Mouse (Mus musculus) T-helper 1 cell (primary cell): ENCODE measurements around the gene Plin2.
"Not testable (repeated sequence)": the region's sequence is repeated elsewhere in the genome, so short reads cannot be mapped to it uniquely, and the experiment has no call there.

ENCODE experiments used
- in situ Hi-C: fragments of 300-600 bp; cut with MboI, MseI; formaldehyde crosslinking; loops from one replicate; pipeline ENCODE4 v1.15.1; 2025; ENCODE audit warnings: high pct_unique_total_duplicates

The Plin2 gene

GRCm38 (mm10) chr4:86684806-86685205 lies 14.9 kb upstream of the Plin2 start:
- in situ Hi-C loops, result loop anchor here (5.0 kb wide), 2 partner anchors 33 to 108 kb away; partner anchors contain the start of gene Rraga

GRCm38 (mm10) chr4:86683746-86684145 lies 13.9 kb upstream of the Plin2 start:
- in situ Hi-C loops, result no loop called here

DNA sequence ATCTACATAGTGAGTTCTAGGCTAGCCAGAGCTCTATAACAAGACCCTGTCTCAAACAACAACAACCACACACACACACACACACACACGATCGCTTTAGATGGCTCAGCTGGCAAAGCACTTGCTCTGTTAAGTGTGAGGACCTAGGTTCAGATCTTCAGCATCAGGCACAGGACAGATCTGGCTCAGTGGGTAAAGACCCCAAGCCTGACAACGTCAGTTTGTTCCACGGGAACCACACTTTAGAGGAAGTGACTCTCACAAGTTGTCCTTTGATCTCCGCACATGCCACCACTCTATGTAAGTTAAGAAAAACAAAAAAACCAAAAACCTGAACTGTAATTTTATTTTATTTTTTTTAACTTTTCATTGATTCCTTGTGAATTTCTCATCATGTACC lies 13.4 kb upstream of the Plin2 start:
- in situ Hi-C loops, result no loop called here

DNA sequence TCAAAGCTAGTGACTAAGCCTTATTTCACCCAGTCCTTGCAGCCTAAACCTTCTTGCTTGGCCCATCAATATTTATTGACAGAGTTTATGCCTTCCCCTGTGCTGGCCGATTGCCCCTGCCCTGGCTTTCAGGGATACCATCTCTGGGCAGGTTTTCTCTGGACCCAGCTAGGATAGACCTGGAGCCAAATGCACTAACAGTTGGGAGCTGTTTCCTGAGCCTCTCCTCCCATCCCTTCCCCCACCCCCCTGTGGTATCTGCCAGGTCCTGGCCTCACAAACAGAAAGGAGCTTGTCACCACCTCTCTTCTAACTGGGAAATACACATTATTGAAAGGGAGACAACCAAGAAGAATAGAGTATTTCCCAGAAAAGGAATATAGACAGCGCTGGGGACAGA lies 12.0 kb upstream of the Plin2 start:
- in situ Hi-C loops, result no loop called here

DNA sequence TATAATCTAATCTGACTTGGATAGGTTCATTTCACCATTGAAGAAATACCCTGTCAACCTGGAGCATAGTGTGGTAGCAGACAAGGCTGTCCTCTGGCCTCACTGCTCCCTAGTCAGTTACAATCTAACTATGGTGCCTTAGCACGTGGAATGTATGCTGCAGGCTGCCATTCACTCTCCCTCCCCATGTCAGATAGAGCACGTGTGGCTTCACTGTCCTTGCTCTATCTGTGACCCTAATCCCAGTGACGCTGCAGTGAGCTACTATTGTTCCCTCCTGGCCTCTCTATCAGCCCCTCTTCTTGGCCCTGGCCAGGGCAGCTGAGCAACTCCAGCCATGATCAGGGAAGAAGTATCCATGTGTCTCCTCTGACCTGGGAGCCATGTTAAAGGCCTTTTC lies 11.6 kb upstream of the Plin2 start:
- in situ Hi-C loops, result no loop called here

DNA sequence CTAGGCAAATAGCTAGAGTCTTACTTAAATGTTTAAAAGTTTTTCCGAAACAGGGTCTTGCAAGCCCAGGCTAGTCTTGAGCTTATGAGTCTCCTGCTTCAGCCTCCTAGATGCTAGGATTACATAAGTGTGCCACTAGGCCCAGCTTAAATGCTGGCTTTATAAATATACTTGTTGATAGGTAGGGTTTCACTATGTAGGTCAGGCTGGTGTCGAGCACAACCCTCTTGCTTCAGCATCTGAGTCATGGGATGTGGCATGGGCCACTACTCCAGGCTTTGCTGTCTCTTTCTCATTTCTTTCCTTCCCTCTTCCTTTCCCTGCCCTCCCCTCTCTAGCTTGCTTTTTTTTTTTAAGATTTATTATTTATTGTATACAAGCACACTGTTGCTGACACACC lies 9.8 kb upstream of the Plin2 start:
- in situ Hi-C loops, result no loop called here

GRCm38 (mm10) chr4:86676756-86677155 lies 6.9 kb upstream of the Plin2 start:
- in situ Hi-C loops, result no loop called here

DNA sequence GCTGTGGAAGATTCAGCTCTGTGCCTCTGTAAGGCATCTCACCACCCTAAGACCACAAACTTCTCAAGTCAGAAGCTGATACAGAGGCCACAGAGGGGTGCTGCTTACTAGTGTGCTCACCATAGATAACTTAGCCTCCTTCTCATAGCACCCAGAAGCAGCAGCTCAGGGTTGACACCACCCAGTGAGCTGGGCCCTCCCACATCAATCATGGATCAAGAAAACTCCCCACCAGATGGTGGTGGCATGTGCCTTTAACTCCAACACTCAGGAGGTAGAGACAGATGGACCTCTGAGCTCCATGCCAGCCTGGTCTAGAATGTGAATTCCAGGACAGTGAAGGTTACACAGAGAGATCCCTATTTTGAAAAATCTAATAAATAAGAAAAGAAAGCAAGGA lies 4.9 kb upstream of the Plin2 start:
- in situ Hi-C loops, result not testable (repeated sequence)

DNA sequence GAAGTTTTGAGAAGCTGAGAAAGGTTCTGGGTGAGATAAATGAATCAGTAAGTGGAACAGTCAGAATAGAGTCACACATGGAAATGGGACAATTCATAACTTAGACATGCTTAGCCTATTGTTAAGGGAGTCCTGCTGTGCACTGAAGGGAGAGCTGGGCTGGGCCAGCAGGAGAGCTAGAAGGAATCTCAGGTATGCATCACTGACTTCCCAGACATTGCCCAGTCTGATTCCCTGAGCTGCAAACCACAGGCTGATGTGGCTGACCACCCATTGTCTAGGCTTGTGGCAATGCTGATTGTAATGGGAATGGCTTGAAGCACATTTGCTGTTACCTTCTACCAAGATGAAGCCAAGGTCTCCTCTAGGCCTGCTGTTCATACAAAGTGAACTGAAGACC lies 4.3 kb upstream of the Plin2 start:
- in situ Hi-C loops, result not testable (repeated sequence)

GRCm38 (mm10) chr4:86672450-86672849 lies 2.6 kb upstream of the Plin2 start:
- in situ Hi-C loops, result no loop called here

DNA sequence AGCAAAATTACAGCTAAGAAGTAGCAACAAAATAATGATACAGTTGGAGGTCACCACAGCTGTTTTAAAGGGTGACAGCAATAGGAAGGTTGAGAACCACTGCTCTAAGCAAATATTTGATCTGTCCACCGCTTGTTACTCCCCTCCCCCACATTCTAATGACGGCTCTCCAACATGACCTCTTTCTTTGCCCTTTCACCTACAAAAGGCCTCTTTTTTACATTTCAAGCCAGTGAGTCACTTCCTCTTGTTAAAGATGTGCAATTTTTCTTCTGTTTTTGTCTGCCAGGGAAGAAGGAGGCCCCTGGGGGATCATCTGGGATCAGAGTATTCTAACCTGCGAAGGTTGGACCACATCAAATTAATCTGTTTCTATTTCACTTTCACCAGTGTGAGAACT lies 1.9 kb upstream of the Plin2 start:
- in situ Hi-C loops, result no loop called here

DNA sequence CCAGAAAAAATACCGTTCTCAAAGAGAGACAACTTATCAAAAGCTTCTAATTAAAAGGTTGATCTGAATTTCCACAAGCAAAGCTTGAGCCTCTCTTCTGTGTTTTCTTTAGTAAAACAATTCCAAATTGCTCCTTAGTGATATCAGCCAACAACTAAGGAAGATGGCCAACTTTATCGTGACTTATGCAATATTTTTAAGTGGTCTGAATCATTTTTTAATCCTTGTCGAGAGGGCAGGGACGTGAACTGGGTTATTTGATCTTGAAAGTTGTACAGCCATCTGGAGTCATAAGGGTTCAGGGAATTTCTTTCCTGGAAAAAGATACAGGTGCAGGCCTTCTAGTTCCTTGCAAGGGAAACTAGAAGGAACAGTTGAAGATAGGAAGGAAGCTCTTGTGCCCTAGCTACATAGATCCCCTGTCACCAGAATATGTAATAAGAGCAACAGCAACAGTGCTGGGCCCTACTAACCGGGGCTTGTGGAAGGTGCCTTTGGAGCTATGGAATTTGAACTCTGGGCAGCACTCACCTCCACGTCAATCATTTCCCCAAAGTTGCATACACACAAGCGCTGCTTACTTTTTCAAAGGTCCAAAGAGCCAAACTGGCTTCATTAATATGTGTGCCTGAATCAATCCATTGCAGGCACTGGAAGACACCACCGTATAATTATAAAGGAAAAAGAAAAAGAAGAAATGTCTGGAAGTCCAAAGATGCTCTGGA lies 884 bp upstream of the Plin2 start:
- in situ Hi-C loops, result no loop called here

DNA sequence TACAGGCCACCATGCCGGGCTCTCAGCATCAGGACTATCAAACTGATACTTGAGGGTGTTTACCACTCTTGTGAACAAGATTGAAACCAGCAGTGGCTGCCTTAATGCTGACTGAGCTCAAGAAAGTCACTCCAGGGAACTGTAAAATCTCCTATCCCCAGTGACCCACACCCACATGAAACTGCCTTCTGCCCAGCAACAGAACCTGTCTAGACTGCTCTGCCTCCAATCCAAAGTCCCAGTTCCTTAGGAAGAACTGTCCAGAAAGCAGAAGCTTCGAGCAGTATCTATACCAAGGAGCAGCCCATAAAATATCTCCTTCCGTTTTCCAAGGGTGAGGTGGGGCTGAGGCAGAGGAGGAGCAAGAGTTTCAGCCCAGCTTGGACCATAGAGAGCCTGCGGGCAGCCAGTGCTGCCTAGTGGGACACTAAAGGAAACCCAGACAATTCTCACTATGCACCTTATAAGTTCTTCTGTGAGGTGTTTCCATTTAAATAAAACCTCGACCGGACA lies 563 bp downstream of the Plin2 start:
- in situ Hi-C loops, result not testable (repeated sequence)

GRCm38 (mm10) chr4:86668290-86669000 lies 1.4 kb downstream of the Plin2 start:
- in situ Hi-C loops, result no loop called here

DNA sequence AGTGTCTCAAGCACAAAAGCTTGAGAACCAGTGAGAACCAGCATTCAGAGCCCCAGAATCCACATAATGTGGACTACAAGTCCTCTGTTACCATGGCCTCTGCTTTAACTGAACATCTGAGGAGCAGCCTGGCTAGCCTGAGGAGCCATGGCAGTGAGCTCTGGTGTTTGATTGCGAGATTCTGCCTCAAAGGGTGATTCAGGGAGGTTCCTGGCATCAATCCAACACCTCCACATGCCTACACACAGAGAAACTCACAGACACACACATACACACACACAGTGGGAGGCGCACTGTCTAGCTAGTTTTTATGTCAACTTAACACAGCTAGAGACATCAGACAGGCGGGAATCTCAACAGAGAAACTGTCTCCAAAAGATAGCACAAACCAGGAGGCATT lies 4.3 kb downstream of the Plin2 start:
- in situ Hi-C loops, result no loop called here

- in situ Hi-C loops, result no loop called here
These were observed 5.9 kb downstream of the Plin2 start for GRCm38 (mm10) chr4:86663919-86664318.

- in situ Hi-C loops, result no loop called here
These were observed 12.7 kb downstream of the Plin2 start for GRCm38 (mm10) chr4:86657176-86657575.

DNA sequence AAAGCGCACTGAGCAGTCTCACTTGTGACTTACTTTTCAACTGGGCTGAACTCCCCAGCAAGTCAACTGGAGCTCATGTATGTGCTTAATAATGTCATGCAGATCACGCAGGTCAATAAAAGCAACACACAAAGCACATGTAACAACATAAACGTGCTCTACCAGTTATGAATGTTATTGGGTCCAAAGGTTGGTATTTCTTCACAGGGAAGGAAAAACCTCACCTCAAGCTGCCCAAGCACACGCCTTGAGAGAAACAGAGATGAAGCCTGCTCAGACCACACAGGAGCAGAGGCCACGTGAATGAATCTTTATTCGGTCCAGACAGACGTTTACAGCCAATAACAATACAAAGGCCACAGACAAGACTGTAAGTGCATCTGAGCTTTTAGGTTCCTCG lies 13.4 kb downstream of the Plin2 start:
- in situ Hi-C loops, result not testable (repeated sequence)

DNA sequence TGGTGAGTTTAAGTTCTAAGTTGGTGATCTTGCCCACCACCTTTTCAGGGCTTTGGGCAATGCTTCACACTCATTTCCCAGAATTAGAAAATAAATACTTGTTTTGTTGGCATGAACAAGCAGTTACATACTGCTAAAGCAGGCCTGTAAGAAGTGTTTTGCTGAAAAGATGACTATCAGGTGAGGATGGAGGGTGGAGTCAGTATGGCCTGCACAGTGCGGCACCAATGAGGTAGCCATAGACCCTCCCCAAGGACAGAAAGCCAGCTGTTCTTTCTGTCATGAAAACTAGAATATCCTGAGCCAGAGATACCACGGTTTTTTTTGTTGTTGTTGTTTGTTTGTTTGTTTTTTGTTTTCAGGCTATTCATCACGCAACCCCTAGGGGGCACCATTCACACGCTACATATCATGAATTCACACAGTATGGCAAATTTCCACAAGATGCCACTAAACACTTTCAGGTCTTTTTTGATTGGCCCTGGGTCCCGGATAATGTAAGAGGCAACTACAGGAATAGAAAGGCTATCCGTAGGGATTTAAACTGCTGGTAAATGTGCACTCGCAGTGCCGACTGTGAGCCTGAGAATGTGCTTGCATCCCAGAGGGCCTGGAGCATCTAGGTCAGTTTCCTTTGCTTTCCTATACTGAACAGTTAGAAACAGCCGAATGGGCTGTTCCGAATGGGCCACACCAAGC lies 18.0 kb downstream of the Plin2 start:
- in situ Hi-C loops, result loop anchor here (5.0 kb wide), 1 partner anchor 35 kb away; no protein-coding TSS in a partner anchor

DNA sequence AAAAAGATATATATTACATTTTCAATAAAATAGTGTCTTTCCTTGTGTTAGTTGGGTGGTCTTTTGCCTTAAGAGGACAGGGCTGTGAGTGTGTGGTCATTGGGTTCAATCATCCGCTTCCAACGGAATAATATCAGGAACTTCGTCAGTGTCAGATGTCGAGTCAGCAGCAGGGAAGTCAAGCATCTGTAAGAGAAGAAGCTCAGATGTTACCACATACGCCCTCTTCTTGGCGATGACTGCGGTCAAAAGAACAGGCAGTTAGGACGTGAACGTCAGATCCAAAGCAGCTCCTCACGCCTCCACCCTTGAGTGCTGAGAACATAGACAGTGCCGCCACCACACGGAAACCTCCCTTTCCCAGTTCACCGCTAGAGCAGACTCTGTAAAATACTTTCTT lies 21.5 kb downstream of the Plin2 start:
- in situ Hi-C loops, result not testable (repeated sequence)

GRCm38 (mm10) chr4:86637561-86637960 lies 32.3 kb downstream of the Plin2 start:
- in situ Hi-C loops, result not testable (repeated sequence)

DNA sequence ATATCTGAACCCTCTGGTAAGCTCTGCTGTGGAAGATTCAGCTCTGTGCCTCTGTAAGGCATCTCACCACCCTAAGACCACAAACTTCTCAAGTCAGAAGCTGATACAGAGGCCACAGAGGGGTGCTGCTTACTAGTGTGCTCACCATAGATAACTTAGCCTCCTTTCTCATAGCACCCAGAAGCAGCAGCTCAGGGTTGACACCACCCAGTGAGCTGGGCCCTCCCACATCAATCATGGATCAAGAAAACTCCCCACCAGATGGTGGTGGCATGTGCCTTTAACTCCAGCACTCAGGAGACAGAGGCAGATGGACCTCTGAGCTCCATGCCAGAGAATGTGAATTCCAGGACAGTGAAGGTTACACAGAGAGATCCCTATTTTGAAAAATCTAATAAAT lies 35.0 kb downstream of the Plin2 start:
- in situ Hi-C loops, result not testable (repeated sequence)
